Mouse (Mus musculus) testis, adult 2 months (tissue): ENCODE results near the gene Umodl1.

Experiments used
- CTCF ChIP-seq: fragments of 200-500 bp; IDR thresholded peaks from 2 replicates; pipeline ENCODE4 v1.5.1; 2012; ENCODE audit warnings: low read depth, mild to moderate bottlenecking, inconsistent platforms, low read length, moderate library complexity; ENCODE audit not compliant: control insufficient read depth, insufficient read depth, insufficient replicate concordance
- POLR2A ChIP-seq: fragments of 200-500 bp; IDR thresholded peaks from 2 replicates; pipeline ENCODE4 v1.6.1; 2012; ENCODE audit warnings: low read depth, mild to moderate bottlenecking, inconsistent platforms, low read length, moderate library complexity; ENCODE audit not compliant: control insufficient read depth

DNA sequence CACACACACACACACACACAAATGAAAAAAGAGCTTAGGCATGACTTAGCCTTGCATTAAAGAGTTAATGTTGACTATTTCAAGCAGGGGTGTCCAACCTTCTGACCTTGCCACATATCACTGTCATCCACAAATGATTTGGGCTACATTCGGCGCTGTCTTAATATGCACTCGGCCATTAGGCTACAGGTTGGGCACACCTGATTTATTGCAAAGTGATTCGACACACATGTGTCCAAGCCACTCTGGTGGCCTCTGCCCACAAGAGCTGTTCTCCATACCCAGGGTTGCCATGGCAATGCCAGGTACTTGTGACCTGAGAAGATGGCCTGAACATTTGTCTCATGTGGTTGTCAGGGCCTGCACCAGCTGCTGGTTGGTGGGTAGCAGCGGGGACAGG lies 21.6 kb upstream of the Umodl1 start:
- TF ChIP-seq POLR2A (no peak), CTCF (no peak)
